Mouse (Mus musculus) intestine, postnatal 0 days (tissue): ENCODE data around the gene Dock8. TPM values are rescaled to one million over a fixed set of nuclear protein-coding genes. Genes with fewer than 3 reads are reported as not detected.
A peak's percentile ranks its signal among the peaks of the same experiment; 100 is the strongest.

Experiments
- ATAC-seq: fragments of 200-750 bp; cut with Nextera tagmentation; 2 replicates; pipeline ENCODE4 v1.8.0; 2017; ENCODE audit warnings: mild to moderate bottlenecking, moderate TSS enrichment, moderate library complexity
- H3K27ac ChIP-seq: fragments of 300-500 bp; sonication (generic); 2 replicates; pipeline ENCODE4 v1.5.1; 2014; ENCODE audit warnings: mild to moderate bottlenecking, low read depth, low read length, moderate library complexity
- H3K27me3 ChIP-seq: fragments of 300-500 bp; sonication (generic); replicated peaks from 2 replicates; pipeline ENCODE4 v1.6.1; 2014; ENCODE audit warnings: low read length, mixed read lengths; ENCODE audit not compliant: control insufficient read depth, insufficient read depth
- H3K36me3 ChIP-seq: fragments of 300-500 bp; sonication (generic); 2 replicates; pipeline ENCODE4 v1.6.1; 2014; ENCODE audit warnings: mild to moderate bottlenecking, moderate library complexity; ENCODE audit not compliant: control insufficient read depth, insufficient read depth
- H3K4me1 ChIP-seq: fragments of 300-500 bp; sonication (generic); replicated peaks from 2 replicates; pipeline ENCODE4 v1.6.1; 2014; ENCODE audit warnings: antibody characterized with exemption, low read length, mixed read lengths; ENCODE audit not compliant: control insufficient read depth, insufficient read depth
- H3K4me2 ChIP-seq: fragments of 300-500 bp; sonication (generic); replicated peaks from 2 replicates; pipeline ENCODE4 v1.6.1; 2014; ENCODE audit warnings: low read depth, mild to moderate bottlenecking, moderate library complexity
- H3K4me3 ChIP-seq: fragments of 300-500 bp; sonication (generic); 2 replicates; pipeline ENCODE4 v1.5.1; 2014; ENCODE audit warnings: low read depth, low read length
- H3K9ac ChIP-seq: fragments of 300-500 bp; sonication (generic); 2 replicates; pipeline ENCODE4 v1.6.1; 2014; ENCODE audit warnings: mild to moderate bottlenecking, low read depth, low read length
- H3K9me3 ChIP-seq: fragments of 300-500 bp; sonication (generic); 2 replicates; pipeline ENCODE4 v1.6.1; 2016; ENCODE audit warnings: mixed run types; ENCODE audit not compliant: control insufficient read depth
- CTCF ChIP-seq: sonication (generic); IDR thresholded peaks from 2 replicates; pipeline ENCODE4 v1.5.1; 2016; ENCODE audit warnings: low read depth, mild to moderate bottlenecking, control low read depth, antibody characterized with exemption, moderate library complexity
- WGBS: fragments of 180-500 bp; shearing (Covaris S2); extraction: QIAGEN DNeasy Blood & Tissue Kit; methylation state at CpG from one replicate; pipeline ENCODE4 v1.1.7; 2014; 5-methylcytosine and 5-hydroxymethylcytosine counted together
- polyA plus RNA-seq: library from polyadenylated mRNA; unstranded; fragments of >200 nt; fragmentation: Nextera tagmentation; extraction: Ambion mirVana; gene quantifications from 2 replicates; pipeline ENCODE4 v1.2.1, GENCODE M21; 2015

The Dock8 gene
- polyA plus RNA-seq, 1 experiment from 2014 or later = 7.5 TPM

DNA sequence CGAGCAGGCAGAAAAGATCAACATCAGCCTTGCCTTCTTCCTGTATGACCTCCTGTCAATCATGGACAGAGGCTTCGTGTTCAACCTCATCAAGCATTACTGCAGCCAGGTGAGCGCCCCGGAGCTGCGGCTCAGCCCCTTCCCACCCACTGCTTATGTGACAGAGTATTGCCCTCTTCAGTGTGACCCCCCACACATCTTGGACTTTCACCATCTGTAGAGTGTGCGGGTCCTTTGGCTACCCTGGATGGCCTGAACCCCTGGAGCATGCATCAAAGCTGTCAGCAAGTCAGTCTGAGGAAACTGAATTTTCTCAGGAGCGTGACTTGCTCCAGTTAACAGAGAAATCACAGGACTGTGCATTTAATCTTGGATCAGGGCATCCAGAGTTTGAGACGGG lies 150.5 kb downstream of the Dock8 start:
- Histone ChIP-seq H3K4me3 (no peak overlapping the region), H3K27me3 (no peaks in the 10 kb centered on the region), H3K9me3 (no peaks in the 10 kb centered on the region), H3K27ac (no peak overlapping the region), H3K4me1 (no peaks in the 10 kb centered on the region), H3K9ac (no peak overlapping the region), H3K4me2 (no peak overlapping the region), H3K36me3 (no peaks in the 10 kb centered on the region; the same call in 1 of the 2 replicates)
- no peak for ATAC-seq
- 71% methylated on average over 8 of the region's 8 CpGs for WGBS
- TF ChIP-seq CTCF = no peak

DNA sequence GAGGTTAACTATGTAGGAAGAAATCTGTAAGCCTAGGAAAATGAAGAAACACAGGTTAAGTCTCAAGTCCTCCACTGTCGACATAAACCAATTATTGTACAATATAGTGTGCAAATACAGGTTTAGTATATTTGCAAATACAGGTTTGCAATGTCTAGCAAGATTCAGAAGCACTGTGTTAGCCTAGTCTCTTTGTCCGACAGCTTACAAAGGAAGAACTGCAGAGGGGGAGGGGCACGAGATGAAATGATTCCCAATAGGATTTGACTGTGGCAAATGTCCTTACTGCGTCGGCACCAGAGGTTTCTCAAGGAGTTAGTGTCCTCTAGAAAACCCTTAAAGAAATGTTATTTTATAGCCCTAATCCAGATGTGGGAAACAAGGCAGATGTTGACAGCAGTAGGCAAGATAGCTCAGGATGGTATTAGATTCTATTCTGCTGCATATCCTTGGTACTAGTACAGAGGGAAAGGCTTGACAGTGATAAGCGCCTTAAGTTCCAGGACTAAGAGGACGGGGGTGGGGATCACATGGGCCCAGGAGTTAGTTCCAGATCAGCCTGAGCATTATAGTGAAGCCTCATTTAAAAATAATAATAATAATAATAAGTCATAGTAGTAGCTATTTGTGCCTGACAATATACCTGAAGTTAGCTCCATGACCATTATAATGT lies 155.3 kb downstream of the Dock8 start:
- no peak for ATAC-seq

DNA sequence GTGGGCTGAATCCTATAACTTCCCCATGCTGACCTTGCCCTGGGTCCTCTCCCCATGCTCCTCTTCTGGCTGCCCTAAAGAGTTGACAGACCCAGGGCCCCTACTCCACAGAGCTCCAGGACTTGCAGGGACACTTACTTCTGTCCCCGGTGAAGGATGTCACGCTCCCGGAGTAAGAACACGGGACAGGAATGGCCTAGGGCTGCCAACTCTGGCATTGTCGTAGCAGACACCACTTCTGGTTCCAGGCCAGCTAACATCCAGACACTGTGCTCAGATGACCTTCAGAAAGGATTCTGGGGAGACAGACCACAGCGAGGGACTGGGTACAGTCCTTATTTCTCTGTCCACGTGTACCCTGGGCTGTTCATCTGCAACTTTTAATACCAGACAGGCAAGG lies 155.9 kb downstream of the Dock8 start:
- Histone ChIP-seq H3K4me2 (no peak overlapping the region), H3K4me1 (no peaks in the 10 kb centered on the region), H3K27ac (no peak overlapping the region), H3K9ac (no peak overlapping the region), H3K9me3 (no peaks in the 10 kb centered on the region), H3K36me3 (no peaks in the 10 kb centered on the region; the same call in 1 of the 2 replicates), H3K27me3 (no peaks in the 10 kb centered on the region), H3K4me3 (no peak overlapping the region)
- no peak for TF ChIP-seq CTCF
- WGBS = 88% methylated on average over 7 of the region's 7 CpGs
- no peak for ATAC-seq

More for the DNA sequence above, 155.3 kb downstream of the Dock8 start:
- WGBS = 89% methylated on average over 7 of the region's 7 CpGs
- H3K4me2 ChIP-seq = no peak overlapping the region
- H3K36me3 ChIP-seq = no peaks in the 10 kb centered on the region; the same call in 1 of the 2 replicates
- no peak for TF ChIP-seq CTCF
- no peak overlapping the region for H3K9ac ChIP-seq
- H3K9me3 ChIP-seq = no peaks in the 10 kb centered on the region
- H3K27ac ChIP-seq = no peak overlapping the region
- H3K27me3 ChIP-seq = no peaks in the 10 kb centered on the region
- H3K4me1 ChIP-seq = no peaks in the 10 kb centered on the region
- H3K4me3 ChIP-seq = no peak overlapping the region

DNA sequence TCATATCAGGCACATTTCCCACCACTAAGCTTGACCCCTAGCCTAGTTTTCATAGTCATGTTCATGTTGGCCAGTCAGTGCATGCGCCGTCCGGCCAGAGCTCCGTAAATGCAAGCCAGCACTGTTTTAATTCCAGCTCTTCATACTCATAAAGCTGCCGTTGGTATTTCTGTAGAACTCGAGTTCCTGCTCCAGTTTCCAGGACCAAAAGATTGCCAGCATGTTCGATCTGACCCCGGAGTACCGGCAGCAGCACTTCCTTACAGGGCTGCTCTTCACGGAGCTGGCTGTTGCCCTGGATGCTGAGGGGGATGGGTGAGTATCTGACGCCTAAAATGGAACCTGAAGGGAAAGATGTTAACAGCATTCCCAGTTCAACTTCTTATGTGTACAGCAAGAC lies 156.4 kb downstream of the Dock8 start:
- no peaks in the 10 kb centered on the region for H3K9me3 ChIP-seq
- no peak for TF ChIP-seq CTCF
- H3K4me1 ChIP-seq = no peaks in the 10 kb centered on the region
- no peak overlapping the region for H3K4me3 ChIP-seq
- H3K9ac ChIP-seq = no peak overlapping the region
- H3K4me2 ChIP-seq = no peak overlapping the region
- no peaks in the 10 kb centered on the region; the same call in 1 of the 2 replicates for H3K36me3 ChIP-seq
- no peaks in the 10 kb centered on the region for H3K27me3 ChIP-seq
- H3K27ac ChIP-seq = no peak overlapping the region
- ATAC-seq = no peak
- 81% methylated on average over 11 of the region's 11 CpGs for WGBS

DNA sequence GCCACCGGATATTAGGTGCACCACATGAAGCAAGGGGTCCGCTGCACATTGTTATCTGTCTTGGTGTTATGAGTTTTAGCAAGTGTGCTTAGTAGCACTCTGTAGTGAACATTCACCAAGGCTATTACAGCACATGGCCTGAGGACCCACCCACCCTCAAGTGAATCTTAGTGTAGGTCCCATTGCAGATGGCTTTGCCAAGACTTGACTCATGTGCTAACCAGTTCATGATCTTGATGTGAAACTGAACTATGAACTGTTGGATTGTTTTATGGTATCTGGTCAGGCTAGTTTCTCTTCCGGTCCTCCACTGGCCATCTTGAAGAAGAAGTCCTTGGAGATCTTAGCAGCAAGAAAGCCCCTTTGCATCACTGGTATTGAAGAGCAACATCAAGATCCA lies 162.9 kb downstream of the Dock8 start:
- no peak overlapping the region for H3K4me3 ChIP-seq
- no peak for TF ChIP-seq CTCF
- no peaks in the 10 kb centered on the region for H3K27me3 ChIP-seq
- no peak overlapping the region for H3K27ac ChIP-seq
- H3K4me1 ChIP-seq = no peaks in the 10 kb centered on the region
- no peaks in the 10 kb centered on the region for H3K9me3 ChIP-seq
- ATAC-seq = peak; percentile 67
- 70% methylated on average over 3 of the region's 3 CpGs for WGBS
- no peaks in the 10 kb centered on the region for H3K36me3 ChIP-seq
- no peak overlapping the region for H3K9ac ChIP-seq
- no peak overlapping the region for H3K4me2 ChIP-seq

DNA sequence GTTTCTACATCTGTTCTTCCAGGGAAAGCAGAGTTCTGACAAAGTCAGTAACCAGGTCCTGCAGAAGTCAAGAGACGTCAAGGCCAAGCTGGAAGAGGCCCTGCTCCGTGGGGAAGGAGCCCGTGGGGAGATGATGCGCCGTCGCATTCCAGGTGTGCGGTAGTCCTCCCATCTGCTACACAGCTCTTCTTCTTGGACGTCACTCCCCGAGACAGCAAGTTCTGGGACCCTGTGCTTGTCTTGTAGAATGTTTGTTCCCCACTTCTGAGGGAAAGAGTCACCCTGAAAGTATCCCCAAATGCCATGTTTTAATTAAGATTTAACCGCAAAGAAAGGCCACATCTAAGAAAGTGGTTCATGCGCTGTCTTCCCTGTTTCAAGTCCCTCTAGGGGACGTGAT lies 164.1 kb downstream of the Dock8 start:
- Histone ChIP-seq H3K27me3 (no peaks in the 10 kb centered on the region), H3K9me3 (no peaks in the 10 kb centered on the region), H3K27ac (no peak overlapping the region), H3K4me2 (no peak overlapping the region), H3K4me3 (no peak overlapping the region), H3K36me3 (no peaks in the 10 kb centered on the region), H3K4me1 (no peaks in the 10 kb centered on the region), H3K9ac (no peak overlapping the region)
- ATAC-seq = no peak
- no peak for TF ChIP-seq CTCF
- WGBS = 87% methylated on average over 12 of the region's 12 CpGs
